Mouse (Mus musculus) spleen, adult 2 months (tissue): ENCODE data around the gene Fam206a.

Experiments
- CTCF ChIP-seq: fragments of 200-500 bp; IDR thresholded peaks from 2 replicates; pipeline ENCODE4 v1.5.1; 2011; ENCODE audit warnings: mild to moderate bottlenecking, inconsistent platforms; ENCODE audit not compliant: insufficient read depth, insufficient read length, insufficient replicate concordance; ENCODE audit errors: extremely low read depth
- POLR2A ChIP-seq: fragments of 200-500 bp; IDR thresholded peaks from 2 replicates; pipeline ENCODE4 v1.6.1; 2011; ENCODE audit warnings: low read depth, low read length, inconsistent platforms

- TF ChIP-seq CTCF (no peak), POLR2A (no peak)
Observed at GRCm38 (mm10) chr4:56855935-56856334, 53.8 kb downstream of the Fam206a start.
